Mouse (Mus musculus) midbrain, embryonic 13.5 days (tissue): Measurements from ENCODE around the gene Ksr2. TPM values are rescaled to one million over a fixed set of nuclear protein-coding genes. Genes with fewer than 3 reads are reported as not detected.
A peak's percentile ranks its signal among the peaks of the same experiment; 100 is the strongest.

Experiments used
- ATAC-seq: fragments of 200-750 bp; cut with Nextera tagmentation; 2 replicates; pipeline ENCODE4 v1.8.0; 2017; ENCODE audit warnings: mild to moderate bottlenecking, moderate TSS enrichment, moderate library complexity
- H3K27ac ChIP-seq: fragments of 300-500 bp; sonication (generic); 2 replicates; pipeline ENCODE4 v1.5.1; 2015; ENCODE audit warnings: inconsistent platforms, mild to moderate bottlenecking, moderate library complexity
- H3K27me3 ChIP-seq: fragments of 300-500 bp; sonication (generic); 2 replicates; pipeline ENCODE4 v1.6.1; 2015; ENCODE audit warnings: mild to moderate bottlenecking, inconsistent platforms
- H3K36me3 ChIP-seq: fragments of 300-500 bp; sonication (generic); 2 replicates; pipeline ENCODE4 v1.6.1; 2015; ENCODE audit warnings: mild to moderate bottlenecking, inconsistent platforms
- H3K4me1 ChIP-seq: fragments of 300-500 bp; sonication (generic); replicated peaks from 2 replicates; pipeline ENCODE4 v1.6.1; 2015; ENCODE audit warnings: inconsistent platforms
- H3K4me2 ChIP-seq: fragments of 300-500 bp; sonication (generic); replicated peaks from 2 replicates; pipeline ENCODE4 v1.6.1; 2015; ENCODE audit warnings: moderate library complexity, mild to moderate bottlenecking, inconsistent platforms
- H3K4me3 ChIP-seq: fragments of 300-500 bp; sonication (generic); replicated peaks from 2 replicates; pipeline ENCODE4 v1.5.1; 2015; ENCODE audit warnings: mild to moderate bottlenecking, inconsistent platforms
- H3K9ac ChIP-seq: fragments of 300-500 bp; sonication (generic); replicated peaks from 2 replicates; pipeline ENCODE4 v1.6.1; 2015; ENCODE audit warnings: mild to moderate bottlenecking, inconsistent platforms
- H3K9me3 ChIP-seq: fragments of 300-500 bp; sonication (generic); 2 replicates; pipeline ENCODE4 v1.6.1; 2016; ENCODE audit warnings: mild to moderate bottlenecking, inconsistent platforms
- WGBS: fragments of 180-500 bp; shearing (Covaris S2); methylation state at CpG from one replicate; pipeline ENCODE4 v1.1.7; 2015; 5-methylcytosine and 5-hydroxymethylcytosine counted together
- polyA plus RNA-seq: library from polyadenylated mRNA; unstranded; fragments of >200 nt; fragmentation: Nextera tagmentation; extraction: Ambion mirVana; gene quantifications from 2 replicates; pipeline ENCODE4 v1.2.1, GENCODE M21; 2015

Gene Ksr2
- polyA plus RNA-seq, 1 experiment from 2014 or later: 6.9 TPM

GRCm38 (mm10) chr5:117455546-117455945 lies 41.7 kb downstream of the Ksr2 start:
- 47% methylated on average over 8 of the region's 8 CpGs for WGBS
- H3K9ac ChIP-seq: no peak overlapping the region
- H3K4me3 ChIP-seq: no peak overlapping the region
- no peaks in the 10 kb centered on the region for H3K27me3 ChIP-seq
- H3K27ac ChIP-seq: no peak overlapping the region
- H3K4me2 ChIP-seq: no peak overlapping the region
- H3K4me1 ChIP-seq: peaks cover 9% of the 10 kb centered on the region; the same call in 1 of the 2 replicates
- H3K36me3 ChIP-seq: no peaks in the 10 kb centered on the region
- no peak for ATAC-seq
- H3K9me3 ChIP-seq: no peaks in the 10 kb centered on the region

GRCm38 (mm10) chr5:117457121-117457520 lies 43.3 kb downstream of the Ksr2 start:
- 66% methylated on average over 9 of the region's 9 CpGs for WGBS
- Histone ChIP-seq H3K9ac (no peak overlapping the region), H3K4me3 (no peak overlapping the region), H3K4me2 (no peak overlapping the region), H3K27ac (no peak overlapping the region), H3K4me1 (peaks cover 9% of the 10 kb centered on the region; the same call in 1 of the 2 replicates), H3K36me3 (0 out of 2 replicates have a peak, but pooled peaks cover 2% of the 10 kb centered on the region), H3K27me3 (no peaks in the 10 kb centered on the region), H3K9me3 (peaks cover 4% of the 10 kb centered on the region; the same call in 1 of the 2 replicates)
- no peak for ATAC-seq

GRCm38 (mm10) chr5:117457583-117457982 lies 43.8 kb downstream of the Ksr2 start:
- Histone ChIP-seq H3K4me2 (no peak overlapping the region), H3K9ac (no peak overlapping the region), H3K4me1 (peaks cover 9% of the 10 kb centered on the region; the same call in 1 of the 2 replicates), H3K27ac (no peak overlapping the region), H3K36me3 (0 out of 2 replicates have a peak, but pooled peaks cover 3% of the 10 kb centered on the region), H3K27me3 (no peaks in the 10 kb centered on the region), H3K4me3 (no peak overlapping the region), H3K9me3 (peaks cover 4% of the 10 kb centered on the region; the same call in 1 of the 2 replicates)
- no peak for ATAC-seq
- 70% methylated on average over 8 of the region's 8 CpGs for WGBS

GRCm38 (mm10) chr5:117458899-117459298 lies 45.1 kb downstream of the Ksr2 start:
- 79% methylated on average over 9 of the region's 9 CpGs for WGBS

GRCm38 (mm10) chr5:117460261-117460660 lies 46.5 kb downstream of the Ksr2 start:
- peaks cover 4% of the 10 kb centered on the region; the same call in 1 of the 2 replicates for H3K9me3 ChIP-seq
- H3K9ac ChIP-seq: no peak overlapping the region
- H3K27me3 ChIP-seq: no peaks in the 10 kb centered on the region
- H3K36me3 ChIP-seq: 0 out of 2 replicates have a peak, but pooled peaks cover 3% of the 10 kb centered on the region
- H3K4me2 ChIP-seq: no peak overlapping the region
- 92% methylated on average over 14 of the region's 14 CpGs for WGBS
- H3K4me1 ChIP-seq: peaks cover 9% of the 10 kb centered on the region; the same call in 1 of the 2 replicates
- H3K4me3 ChIP-seq: no peak overlapping the region
- ATAC-seq: no peak
- no peak overlapping the region for H3K27ac ChIP-seq

More at GRCm38 (mm10) chr5:117458899-117459298, 45.1 kb downstream of the Ksr2 start:
- H3K27ac ChIP-seq: no peak overlapping the region
- H3K4me3 ChIP-seq: no peak overlapping the region
- no peak for ATAC-seq
- peaks cover 9% of the 10 kb centered on the region; the same call in 1 of the 2 replicates for H3K4me1 ChIP-seq
- peaks cover 4% of the 10 kb centered on the region; the same call in 1 of the 2 replicates for H3K9me3 ChIP-seq
- H3K27me3 ChIP-seq: no peaks in the 10 kb centered on the region
- no peak overlapping the region for H3K9ac ChIP-seq
- no peak overlapping the region for H3K4me2 ChIP-seq
- 0 out of 2 replicates have a peak, but pooled peaks cover 3% of the 10 kb centered on the region for H3K36me3 ChIP-seq

- Histone ChIP-seq H3K4me1 (no peaks in the 10 kb centered on the region), H3K9ac (no peak overlapping the region), H3K4me2 (no peak overlapping the region), H3K27ac (no peak overlapping the region), H3K9me3 (no peaks in the 10 kb centered on the region), H3K27me3 (no peaks in the 10 kb centered on the region), H3K4me3 (no peak overlapping the region), H3K36me3 (0 out of 2 replicates have a peak, but pooled peaks cover 2% of the 10 kb centered on the region)
- 91% methylated on average over 12 of the region's 12 CpGs for WGBS
- ATAC-seq: no peak
Observed at GRCm38 (mm10) chr5:117467052-117467451, 53.3 kb downstream of the Ksr2 start.

- Histone ChIP-seq H3K36me3 (no peaks in the 10 kb centered on the region), H3K27me3 (no peaks in the 10 kb centered on the region), H3K4me2 (no peak overlapping the region), H3K9me3 (no peaks in the 10 kb centered on the region), H3K9ac (no peak overlapping the region), H3K4me1 (no peaks in the 10 kb centered on the region), H3K27ac (no peak overlapping the region), H3K4me3 (no peak overlapping the region)
- no peak for ATAC-seq
- 83% methylated on average over 4 of the region's 4 CpGs for WGBS
Observed at GRCm38 (mm10) chr5:117468961-117469360, 55.2 kb downstream of the Ksr2 start.

GRCm38 (mm10) chr5:117469572-117469971 lies 55.8 kb downstream of the Ksr2 start:
- Histone ChIP-seq H3K27me3 (no peaks in the 10 kb centered on the region), H3K9me3 (no peaks in the 10 kb centered on the region), H3K4me3 (no peak overlapping the region), H3K36me3 (no peaks in the 10 kb centered on the region), H3K4me2 (no peak overlapping the region), H3K4me1 (no peaks in the 10 kb centered on the region), H3K9ac (no peak overlapping the region), H3K27ac (no peak overlapping the region)
- no peak for ATAC-seq
- 93% methylated on average over 8 of the region's 8 CpGs for WGBS

GRCm38 (mm10) chr5:117481162-117481561 lies 67.4 kb downstream of the Ksr2 start:
- Histone ChIP-seq H3K4me1 (peaks cover 3% of the 10 kb centered on the region; the same call in 1 of the 2 replicates), H3K9me3 (no peaks in the 10 kb centered on the region), H3K4me2 (no peak overlapping the region), H3K27me3 (no peaks in the 10 kb centered on the region), H3K9ac (no peak overlapping the region), H3K27ac (no peak overlapping the region), H3K4me3 (no peak overlapping the region), H3K36me3 (no peaks in the 10 kb centered on the region)
- 75% methylated on average over 3 of the region's 3 CpGs for WGBS
- ATAC-seq: no peak

GRCm38 (mm10) chr5:117481586-117481985 lies 67.8 kb downstream of the Ksr2 start:
- Histone ChIP-seq H3K27me3 (no peaks in the 10 kb centered on the region), H3K4me3 (no peak overlapping the region), H3K4me1 (peaks cover 3% of the 10 kb centered on the region; the same call in 1 of the 2 replicates), H3K4me2 (no peak overlapping the region), H3K9ac (peak overlapping the region; percentile 39; the same call in 1 of the 2 replicates), H3K27ac (no peak overlapping the region; the same call in 1 of the 2 replicates), H3K9me3 (no peaks in the 10 kb centered on the region), H3K36me3 (no peaks in the 10 kb centered on the region)
- WGBS: 79% methylated on average over 12 of the region's 12 CpGs
- no peak for ATAC-seq

GRCm38 (mm10) chr5:117482013-117482412 lies 68.2 kb downstream of the Ksr2 start:
- 82% methylated on average over 11 of the region's 11 CpGs for WGBS
- peaks cover 3% of the 10 kb centered on the region; the same call in 1 of the 2 replicates for H3K4me1 ChIP-seq
- H3K9ac ChIP-seq: peak overlapping the region; percentile 39; the same call in 1 of the 2 replicates
- no peaks in the 10 kb centered on the region for H3K36me3 ChIP-seq
- H3K27ac ChIP-seq: no peak overlapping the region; the same call in 1 of the 2 replicates
- no peak for ATAC-seq
- no peaks in the 10 kb centered on the region for H3K27me3 ChIP-seq
- no peak overlapping the region for H3K4me2 ChIP-seq
- no peaks in the 10 kb centered on the region for H3K9me3 ChIP-seq
- no peak overlapping the region for H3K4me3 ChIP-seq

- no peaks in the 10 kb centered on the region for H3K9me3 ChIP-seq
- H3K4me3 ChIP-seq: no peak overlapping the region
- peaks cover 3% of the 10 kb centered on the region; the same call in 1 of the 2 replicates for H3K4me1 ChIP-seq
- no peak overlapping the region for H3K9ac ChIP-seq
- H3K27ac ChIP-seq: no peak overlapping the region
- H3K36me3 ChIP-seq: no peaks in the 10 kb centered on the region
- no peaks in the 10 kb centered on the region for H3K27me3 ChIP-seq
- WGBS: 93% methylated on average over 6 of the region's 6 CpGs
- no peak overlapping the region for H3K4me2 ChIP-seq
- ATAC-seq: no peak
Observed at GRCm38 (mm10) chr5:117485411-117485810, 71.6 kb downstream of the Ksr2 start.
